Mouse (Mus musculus) effector memory CD4-positive, alpha-beta T cell, adult 5 months (primary cell): ENCODE measurements around the gene Ankrd34a. TPM values are rescaled to one million over a fixed set of nuclear protein-coding genes. Genes with fewer than 3 reads are reported as not detected.

ENCODE experiments used
- polyA plus RNA-seq: library from polyadenylated mRNA; unstranded; fragments of 100-300 nt; shearing (Covaris generic); gene quantifications from one replicate; pipeline ENCODE4 v1.2.1, GENCODE M21; 2017

The Ankrd34a gene
- not detected for polyA plus RNA-seq

DNA sequence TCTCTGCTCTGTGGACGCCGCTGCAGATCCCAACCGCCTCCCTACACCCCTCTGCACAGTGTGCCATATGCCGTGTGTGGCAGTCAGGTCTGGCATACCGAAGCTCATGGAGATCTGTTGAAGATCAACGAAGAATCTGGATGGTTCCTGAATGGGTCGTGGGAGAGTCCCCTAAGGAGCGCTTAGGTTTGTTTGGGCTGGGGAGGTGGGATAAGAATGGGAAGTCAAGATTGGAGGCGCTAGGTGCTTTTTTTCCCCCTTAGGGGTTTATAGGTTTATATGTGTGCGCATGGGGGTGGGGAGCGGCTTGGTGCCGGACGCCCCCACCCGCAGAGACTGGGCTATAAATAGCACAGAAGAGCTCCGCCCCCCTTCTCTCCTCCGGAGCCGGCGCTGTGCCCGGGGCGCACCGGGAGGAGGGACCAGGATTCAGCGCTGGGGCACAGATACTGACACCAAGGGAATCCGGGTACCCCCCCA, at the start of gene Ankrd34a:
Gene Ankrd34a (plus strand): TSS at position 409 of the 480 bp plus-strand sequence.

DNA sequence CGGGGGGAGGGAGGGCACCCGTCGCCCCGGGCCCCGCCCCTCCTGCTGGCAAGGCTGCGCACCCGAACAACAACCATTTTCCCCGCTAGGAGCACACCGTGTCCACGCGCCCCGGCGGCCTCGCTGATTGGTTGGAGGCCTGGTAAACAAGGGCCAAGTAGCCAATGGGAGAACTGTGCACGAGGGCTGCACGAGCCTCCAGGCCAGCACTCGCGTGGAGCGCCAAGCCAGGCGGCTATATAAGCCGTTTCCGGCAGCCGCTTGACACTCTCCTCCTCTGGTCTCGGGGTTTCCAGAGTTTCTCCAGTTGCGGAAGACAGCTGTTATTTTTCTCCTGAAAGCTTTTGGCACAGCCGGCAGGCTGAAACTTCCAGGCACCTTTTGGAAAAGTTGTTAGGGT, 38.7 kb upstream of the Ankrd34a start, which contains the start of gene Txnip:
Gene Txnip (plus strand): TSS at position 264 of the 400 bp plus-strand sequence.

DNA sequence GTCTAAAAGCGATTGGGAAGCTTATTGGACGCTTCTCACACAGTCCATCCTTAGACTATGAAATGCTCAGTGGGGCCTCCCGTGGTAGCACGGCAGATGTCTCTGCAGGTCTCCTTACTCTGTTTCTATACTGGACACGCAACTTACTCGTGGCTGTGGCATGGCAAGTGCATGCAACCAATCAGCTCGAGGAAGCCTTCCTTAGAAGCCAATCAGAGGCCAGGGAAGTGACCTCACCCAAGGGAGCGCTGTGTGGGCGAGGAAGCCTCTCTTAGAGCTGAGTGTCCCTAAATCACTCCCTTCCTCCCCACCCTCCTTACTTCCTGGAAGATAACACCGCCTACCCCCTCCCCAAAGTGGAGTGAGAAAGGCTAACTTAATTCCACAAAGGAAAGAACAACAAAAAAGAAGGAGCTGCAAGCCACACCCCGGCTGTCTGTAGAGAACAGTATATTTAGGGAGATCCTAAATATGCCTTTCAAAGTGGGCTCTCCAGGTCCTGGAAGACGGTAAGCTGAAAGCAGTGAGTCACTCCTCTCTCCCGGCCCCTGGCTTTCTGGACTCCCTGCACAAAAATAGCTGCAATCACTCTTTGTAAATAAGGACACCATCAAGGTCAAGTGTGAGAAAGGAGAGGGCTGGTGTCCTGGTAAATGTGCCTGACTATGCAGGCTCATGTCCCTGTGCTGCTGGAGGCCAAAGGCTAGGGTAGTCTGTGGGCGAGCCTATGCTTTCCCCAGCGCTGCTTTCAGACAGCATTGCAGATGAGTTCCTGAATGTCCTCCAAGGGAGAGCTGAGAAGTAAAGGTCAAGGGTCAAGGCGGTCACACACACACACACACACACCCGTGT, 19.5 kb upstream of the Ankrd34a start, which contains the start of gene Gm16253:
Gene Gm16253 (plus strand): TSS at position 295 of the 852 bp plus-strand sequence.

DNA sequence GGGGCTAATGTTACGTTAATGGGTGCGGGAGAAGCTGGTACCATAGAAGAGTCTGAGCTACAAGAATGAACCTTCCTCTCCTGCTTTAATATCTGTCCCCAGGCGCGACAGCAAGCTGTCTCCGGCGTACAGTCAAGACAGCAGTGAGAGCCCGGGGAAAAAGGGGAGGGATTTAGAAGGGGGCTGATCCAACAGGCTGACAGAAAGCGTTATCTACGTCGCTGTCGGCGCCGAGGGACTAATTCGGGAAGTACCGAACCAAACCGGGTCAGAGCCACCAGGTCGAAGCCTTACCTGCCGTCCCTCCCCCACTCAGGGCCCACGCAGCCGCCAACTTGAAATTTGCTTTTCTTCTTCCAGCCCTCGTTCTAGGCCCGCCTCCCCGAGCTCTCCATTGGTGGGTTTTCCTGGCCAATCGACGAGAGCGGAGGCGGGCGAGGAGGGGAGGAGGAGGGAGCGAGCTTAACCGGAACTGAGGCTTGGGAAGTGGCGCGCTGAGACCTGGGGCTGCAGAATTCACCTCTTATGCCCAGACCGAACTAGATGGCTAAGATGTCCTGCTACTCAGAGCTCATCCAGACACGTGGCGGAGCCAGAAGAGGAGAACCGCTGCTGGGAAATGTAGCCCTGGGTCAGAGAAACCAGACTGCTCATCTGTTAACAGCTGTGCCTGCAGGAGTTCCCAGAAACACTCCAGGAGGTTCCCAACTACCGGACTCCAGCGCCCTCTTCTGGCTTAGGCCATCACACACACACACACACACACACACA, 2.5 kb upstream of the Ankrd34a start, which contains the start of gene Polr3gl:
Gene Polr3gl (minus strand): TSS at position 392 of the 771 bp plus-strand sequence.

DNA sequence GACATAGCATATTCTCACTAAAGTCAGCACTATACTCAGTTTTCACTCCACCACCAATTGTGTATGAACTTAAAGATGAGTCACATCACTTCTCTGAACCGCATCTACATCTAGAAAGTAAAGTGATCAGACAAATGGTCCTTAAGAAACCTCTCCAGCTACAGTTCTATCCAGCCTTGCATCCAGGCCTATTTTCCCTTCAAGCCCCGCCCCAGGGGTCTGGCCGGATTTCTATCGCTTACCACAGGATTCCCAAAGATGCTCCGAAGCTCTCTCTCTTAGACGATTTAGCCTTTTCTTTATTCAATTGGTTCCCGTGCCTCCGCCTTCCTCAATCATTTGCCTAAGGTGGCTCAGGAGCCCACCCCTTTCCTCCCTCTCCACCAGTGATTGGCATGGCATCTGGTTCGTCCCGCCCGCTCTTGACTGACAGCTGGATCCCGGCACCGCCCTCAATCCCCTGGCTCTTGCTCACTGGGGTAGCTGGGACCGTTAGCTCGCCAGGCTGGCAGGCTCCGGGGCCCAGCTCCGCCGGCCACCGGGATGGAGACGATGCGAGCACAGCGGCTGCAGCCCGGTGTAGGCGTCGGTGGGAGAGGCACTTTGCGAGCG, 4.3 kb downstream of the Ankrd34a start, which contains the start of gene Lix1l:
Gene Lix1l (plus strand): TSS at position 511 of the 612 bp plus-strand sequence.

DNA sequence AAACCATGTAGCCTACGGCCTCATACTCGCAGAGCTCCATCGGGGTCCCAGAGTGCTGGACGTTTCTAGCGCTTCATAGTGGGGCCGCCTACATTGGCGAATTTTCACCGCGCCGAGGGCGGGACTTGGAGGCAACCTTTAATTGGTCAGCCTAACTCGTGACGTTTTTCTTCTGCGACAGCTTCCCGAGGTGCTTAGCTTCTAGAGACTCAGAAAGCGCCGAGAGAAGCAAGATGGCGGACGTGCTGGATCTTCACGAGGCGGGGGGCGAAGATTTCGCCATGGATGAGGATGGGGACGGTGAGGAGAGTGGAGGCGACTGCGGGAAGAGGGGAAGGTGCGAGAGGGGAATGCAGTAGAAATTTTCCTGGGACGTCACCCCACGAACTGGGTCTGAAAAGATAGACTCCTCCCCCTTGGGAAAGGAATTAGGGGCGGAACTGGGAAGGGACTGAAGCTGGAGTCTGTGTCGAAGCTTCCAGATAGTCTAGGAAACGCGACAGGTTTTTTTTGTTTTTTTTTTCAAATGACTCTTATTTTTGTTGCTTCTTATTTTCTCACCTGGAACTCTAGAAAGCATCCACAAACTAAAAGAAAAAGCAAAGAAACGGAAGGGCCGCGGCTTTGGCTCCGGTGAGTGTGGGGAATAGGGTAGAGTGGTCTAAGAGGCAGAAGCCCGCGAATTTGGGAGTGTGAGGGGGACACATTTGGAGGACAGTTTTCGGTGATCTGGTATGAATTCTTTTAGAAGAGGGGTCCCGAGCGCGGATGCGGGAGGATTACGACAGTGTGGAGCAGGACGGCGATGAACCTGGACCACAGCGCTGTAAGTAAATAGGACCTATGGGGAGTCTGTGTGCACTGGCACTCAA, 33.5 kb downstream of the Ankrd34a start, which contains the start of gene Rbm8a:
Gene Rbm8a (plus strand): TSS at position 205 of the 872 bp plus-strand sequence.

DNA sequence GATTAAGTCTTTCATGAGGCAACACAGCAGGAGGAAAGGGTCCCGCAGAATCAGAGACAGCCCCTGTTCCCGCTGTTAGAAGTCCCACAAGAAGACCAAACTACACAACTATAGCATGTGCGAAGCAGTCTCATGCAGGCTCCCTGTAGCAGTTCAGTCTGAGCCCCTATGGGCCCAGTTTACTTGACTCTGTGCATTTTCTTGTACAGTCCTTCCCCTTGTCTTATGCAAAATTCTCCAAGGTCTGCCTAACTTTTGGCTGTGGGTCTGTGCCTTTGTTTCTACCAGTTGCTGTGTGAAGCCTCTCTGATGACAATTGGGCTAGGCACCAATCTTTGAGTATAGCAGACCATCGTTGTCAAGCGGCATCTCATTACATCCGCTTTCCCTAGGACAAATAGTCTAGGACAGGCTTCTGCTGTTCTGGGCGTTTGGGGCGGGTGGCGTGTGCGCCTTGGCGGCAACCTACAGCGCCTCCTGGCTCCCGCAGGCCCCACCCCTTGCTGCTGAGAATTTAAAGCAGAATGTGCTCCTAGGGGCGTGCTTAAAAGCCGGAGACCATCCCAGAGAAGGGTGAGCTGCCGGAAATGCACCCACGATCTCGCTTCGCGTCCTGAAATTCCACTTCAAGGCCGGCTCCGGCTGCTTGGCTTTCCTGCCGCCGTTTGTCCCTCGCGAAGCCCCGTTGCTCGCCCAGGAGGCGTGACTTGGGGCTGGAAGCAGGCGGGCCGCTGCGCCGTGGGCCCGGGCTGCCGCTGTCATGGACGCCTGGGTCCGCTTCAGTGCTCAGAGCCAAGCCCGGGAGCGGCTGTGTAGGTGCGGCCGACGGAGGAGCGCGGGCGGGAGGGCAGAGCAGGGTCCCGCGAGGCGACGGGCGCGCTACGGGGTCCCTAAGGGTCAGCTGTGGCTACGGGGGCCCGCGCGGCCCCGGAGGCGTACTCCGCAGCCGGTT, 38.8 kb downstream of the Ankrd34a start, which contains the start of the genes Pex11b and Gm42957:
Gene Pex11b (plus strand): TSS at position 449 of the 952 bp plus-strand sequence.
Gene Gm42957 (plus strand): TSS at position 547 of the 952 bp plus-strand sequence.

DNA sequence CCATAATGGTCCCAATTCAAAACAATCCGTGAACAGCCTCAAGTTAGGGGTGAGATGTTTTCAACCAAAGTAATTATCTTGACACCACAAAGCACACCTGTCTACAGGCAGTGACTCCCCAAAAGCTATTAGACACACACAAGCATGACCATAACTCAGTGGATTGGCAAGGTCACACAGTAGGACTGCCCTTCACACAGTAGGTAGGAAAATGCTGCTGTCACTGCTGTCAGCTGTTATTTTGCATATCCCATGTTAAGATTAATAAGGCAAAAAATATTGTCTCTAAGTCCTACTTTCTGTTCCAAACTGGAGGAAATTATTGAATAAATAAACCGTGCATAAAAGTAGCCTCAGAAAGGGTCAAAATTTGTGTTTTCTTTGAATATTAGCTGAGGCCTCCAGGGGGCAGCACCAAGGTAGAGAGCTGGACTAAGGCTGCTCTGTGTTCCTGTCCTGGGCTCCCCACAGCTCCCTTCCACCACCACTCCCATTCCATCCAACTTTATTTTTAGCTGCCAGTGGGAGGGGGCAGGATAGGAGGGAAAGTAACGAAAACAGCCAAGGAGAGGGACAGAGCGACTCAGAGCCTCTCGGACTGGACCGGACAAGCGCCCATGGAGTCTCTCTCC, 48.7 kb downstream of the Ankrd34a start, which contains the start of gene Itga10:
Gene Itga10 (plus strand): TSS at position 567 of the 632 bp plus-strand sequence.

Other genes starting within 250 kb of the Ankrd34a start
- not detected for gene BC107364, start 144.3 kb upstream of the Ankrd34a start, polyA plus RNA-seq
- not detected for gene Hfe2, start 71.5 kb upstream of the Ankrd34a start, polyA plus RNA-seq
- gene Txnip, start 38.7 kb upstream of the Ankrd34a start, polyA plus RNA-seq, result 394 TPM
- 0.97 TPM for gene Gm16253, start 19.7 kb upstream of the Ankrd34a start, polyA plus RNA-seq
- 17.6 TPM for gene Polr3gl, start 2.5 kb upstream of the Ankrd34a start, polyA plus RNA-seq
- not detected for gene Lix1l, start 4.5 kb downstream of the Ankrd34a start, polyA plus RNA-seq
- gene Rbm8a, start 33.3 kb downstream of the Ankrd34a start, polyA plus RNA-seq, result 155 TPM
- gene Pex11b, start 38.7 kb downstream of the Ankrd34a start, polyA plus RNA-seq, result 26.4 TPM
- not detected for gene Gm42957, start 38.8 kb downstream of the Ankrd34a start, polyA plus RNA-seq
- 0.21 TPM for gene Itga10, start 48.9 kb downstream of the Ankrd34a start, polyA plus RNA-seq
- gene Ankrd35, start 73.5 kb downstream of the Ankrd34a start, polyA plus RNA-seq, result 2.9 TPM
- 16.3 TPM for gene Pias3, start 99.7 kb downstream of the Ankrd34a start, polyA plus RNA-seq
- 0.51 TPM for gene Nudt17, start 111.9 kb downstream of the Ankrd34a start, polyA plus RNA-seq
- 53.7 TPM for gene Polr3c, start 131.0 kb downstream of the Ankrd34a start, polyA plus RNA-seq
- 101 TPM for gene Rnf115, start 131.0 kb downstream of the Ankrd34a start, polyA plus RNA-seq
- gene Pdzk1, start 232.6 kb downstream of the Ankrd34a start, polyA plus RNA-seq, result not detected
- 11.4 TPM for gene Cd160, start 232.7 kb downstream of the Ankrd34a start, polyA plus RNA-seq